Mouse (Mus musculus): ENCODE results near the gene Dctpp1. TPM values are rescaled to one million over a fixed set of nuclear protein-coding genes. Genes with fewer than 3 reads are reported as not detected.
A peak's percentile ranks its signal among the peaks of the same experiment; 100 is the strongest.

The Dctpp1 gene
- polyA plus RNA-seq, 1 experiment from 2014 or later: 193 TPM

- peak within 1 kb of the TSS; percentile 86 for H3K4me3 ChIP-seq (ENCODE audit: low read depth, low read length)
- 2% methylated on average over 39 of the region's 39 CpGs for WGBS
- H3K4me2 ChIP-seq (replicated peaks; ENCODE audit: low read depth, low read length): peak within 1 kb of the TSS; percentile 96
- H3K36me3 ChIP-seq (ENCODE audit: control insufficient read depth, insufficient read depth, low read length): no peaks in the 10 kb centered on the region
- ATAC-seq (ENCODE audit: low FRiP score) (peak; percentile 85), DNase-seq (ENCODE audit: low spot score) (peak; percentile 95)
- no peaks in the 10 kb centered on the region for H3K27me3 ChIP-seq (ENCODE audit: control insufficient read depth, insufficient read depth, low read length)
- peak within 1 kb of the TSS; percentile 69; the same call in 1 of the 2 replicates for H3K27ac ChIP-seq (ENCODE audit: low read depth, low read length)
- peak within 1 kb of the TSS; percentile 93 for H3K9ac ChIP-seq (ENCODE audit: low read depth, low read length)
- no peaks in the 10 kb centered on the region for H3K4me1 ChIP-seq (replicated peaks; ENCODE audit: control insufficient read depth, insufficient read depth, low read length)
- H3K9me3 ChIP-seq (ENCODE audit: control insufficient read depth, low read length): no peaks in the 10 kb centered on the region
These were observed 13.6 kb upstream of the Dctpp1 start, which contains the start of gene Sephs2 for GRCm38 (mm10) chr7:127273925-127274789. Gene Sephs2 (minus strand): TSS chr7:127274055.

- H3K4me1 ChIP-seq (replicated peaks; ENCODE audit: control insufficient read depth, insufficient read depth, low read length): no peaks in the 10 kb centered on the region
- 17% methylated on average over 50 of the region's 50 CpGs for WGBS
- no peaks in the 10 kb centered on the region for H3K9me3 ChIP-seq (ENCODE audit: control insufficient read depth, low read length)
- peak overlapping the region; percentile 96 for H3K4me2 ChIP-seq (replicated peaks; ENCODE audit: low read depth, low read length)
- ATAC-seq (ENCODE audit: low FRiP score) (peak; percentile 79), DNase-seq (ENCODE audit: low spot score) (no peak)
- no peaks in the 10 kb centered on the region for H3K36me3 ChIP-seq (ENCODE audit: control insufficient read depth, insufficient read depth, low read length)
- no peaks in the 10 kb centered on the region for H3K27me3 ChIP-seq (ENCODE audit: control insufficient read depth, insufficient read depth, low read length)
- H3K4me3 ChIP-seq (ENCODE audit: low read depth, low read length): peak overlapping the region; percentile 86
- H3K27ac ChIP-seq (ENCODE audit: low read depth, low read length): peak overlapping the region; percentile 69; the same call in 1 of the 2 replicates
- peak overlapping the region; percentile 93 for H3K9ac ChIP-seq (ENCODE audit: low read depth, low read length)
These were observed 12.8 kb upstream of the Dctpp1 start for GRCm38 (mm10) chr7:127273118-127273923.

- Histone ChIP-seq H3K4me2 (replicated peaks; ENCODE audit: low read depth, low read length) (peak overlapping the region; percentile 96; the same call in 1 of the 2 replicates), H3K9ac (ENCODE audit: low read depth, low read length) (no peak overlapping the region), H3K27me3 (ENCODE audit: control insufficient read depth, insufficient read depth, low read length) (no peaks in the 10 kb centered on the region)
These were observed 12.1 kb upstream of the Dctpp1 start for GRCm38 (mm10) chr7:127272566-127272965.

GRCm38 (mm10) chr7:127271093-127271492, 10.6 kb upstream of the Dctpp1 start:
- no peak overlapping the region for H3K27ac ChIP-seq (ENCODE audit: low read depth, low read length)
- H3K4me1 ChIP-seq (replicated peaks; ENCODE audit: control insufficient read depth, insufficient read depth, low read length): no peaks in the 10 kb centered on the region
- no peak overlapping the region for H3K4me3 ChIP-seq (ENCODE audit: low read depth, low read length)
- no peak overlapping the region for H3K9ac ChIP-seq (ENCODE audit: low read depth, low read length)
- H3K9me3 ChIP-seq (ENCODE audit: control insufficient read depth, low read length): no peaks in the 10 kb centered on the region
- 94% methylated on average over 4 of the region's 4 CpGs for WGBS
- ATAC-seq (ENCODE audit: low FRiP score): no peak
- H3K4me2 ChIP-seq (replicated peaks; ENCODE audit: low read depth, low read length): no peak overlapping the region
- DNase-seq (ENCODE audit: low spot score): no peak
- H3K36me3 ChIP-seq (ENCODE audit: control insufficient read depth, insufficient read depth, low read length): no peaks in the 10 kb centered on the region
- H3K27me3 ChIP-seq (ENCODE audit: control insufficient read depth, insufficient read depth, low read length): no peaks in the 10 kb centered on the region

More at GRCm38 (mm10) chr7:127272566-127272965, 12.1 kb upstream of the Dctpp1 start:
- H3K36me3 ChIP-seq (ENCODE audit: control insufficient read depth, insufficient read depth, low read length): no peaks in the 10 kb centered on the region
- WGBS: 94% methylated on average over 15 of the region's 15 CpGs
- H3K4me3 ChIP-seq (ENCODE audit: low read depth, low read length): peak overlapping the region; percentile 86; the same call in 1 of the 2 replicates
- no peaks in the 10 kb centered on the region for H3K4me1 ChIP-seq (replicated peaks; ENCODE audit: control insufficient read depth, insufficient read depth, low read length)
- H3K27ac ChIP-seq (ENCODE audit: low read depth, low read length): no peak overlapping the region
- ATAC-seq (ENCODE audit: low FRiP score) (no peak), DNase-seq (ENCODE audit: low spot score) (no peak)
- no peaks in the 10 kb centered on the region for H3K9me3 ChIP-seq (ENCODE audit: control insufficient read depth, low read length)

- Histone ChIP-seq H3K36me3 (ENCODE audit: control insufficient read depth, insufficient read depth, low read length) (no peaks in the 10 kb centered on the region), H3K9me3 (ENCODE audit: control insufficient read depth, low read length) (no peaks in the 10 kb centered on the region), H3K4me1 (replicated peaks; ENCODE audit: control insufficient read depth, insufficient read depth, low read length) (no peaks in the 10 kb centered on the region), H3K4me2 (replicated peaks; ENCODE audit: low read depth, low read length) (no peak overlapping the region), H3K27ac (ENCODE audit: low read depth, low read length) (no peak overlapping the region), H3K27me3 (ENCODE audit: control insufficient read depth, insufficient read depth, low read length) (no peaks in the 10 kb centered on the region), H3K4me3 (ENCODE audit: low read depth, low read length) (no peak overlapping the region), H3K9ac (ENCODE audit: low read depth, low read length) (no peak overlapping the region)
- ATAC-seq (ENCODE audit: low FRiP score) (no peak), DNase-seq (ENCODE audit: low spot score) (no peak)
- 90% methylated on average over 5 of the region's 5 CpGs for WGBS
These were observed 10.2 kb upstream of the Dctpp1 start for GRCm38 (mm10) chr7:127270666-127271065.

GRCm38 (mm10) chr7:127270256-127270655, 9.7 kb upstream of the Dctpp1 start:
- Histone ChIP-seq H3K4me3 (ENCODE audit: low read depth, low read length) (no peak overlapping the region), H3K9ac (ENCODE audit: low read depth, low read length) (no peak overlapping the region), H3K27ac (ENCODE audit: low read depth, low read length) (no peak overlapping the region), H3K27me3 (ENCODE audit: control insufficient read depth, insufficient read depth, low read length) (no peaks in the 10 kb centered on the region), H3K4me2 (replicated peaks; ENCODE audit: low read depth, low read length) (no peak overlapping the region), H3K4me1 (replicated peaks; ENCODE audit: control insufficient read depth, insufficient read depth, low read length) (no peaks in the 10 kb centered on the region), H3K9me3 (ENCODE audit: control insufficient read depth, low read length) (no peaks in the 10 kb centered on the region), H3K36me3 (ENCODE audit: control insufficient read depth, insufficient read depth, low read length) (no peaks in the 10 kb centered on the region)
- no peak for DNase-seq (ENCODE audit: low spot score)
- no peak for ATAC-seq (ENCODE audit: low FRiP score)
- WGBS: 93% methylated on average over 2 of the region's 2 CpGs

- no peaks in the 10 kb centered on the region for H3K9me3 ChIP-seq (ENCODE audit: control insufficient read depth, low read length)
- ATAC-seq (ENCODE audit: low FRiP score): no peak
- no peaks in the 10 kb centered on the region for H3K36me3 ChIP-seq (ENCODE audit: control insufficient read depth, insufficient read depth, low read length)
- H3K27me3 ChIP-seq (ENCODE audit: control insufficient read depth, insufficient read depth, low read length): no peaks in the 10 kb centered on the region
- no peak overlapping the region for H3K9ac ChIP-seq (ENCODE audit: low read depth, low read length)
- DNase-seq (ENCODE audit: low spot score): no peak
- no peak overlapping the region for H3K4me3 ChIP-seq (ENCODE audit: low read depth, low read length)
- H3K4me1 ChIP-seq (replicated peaks; ENCODE audit: control insufficient read depth, insufficient read depth, low read length): 0 out of 2 replicates have a peak, but pooled peaks cover 2% of the 10 kb centered on the region
- H3K27ac ChIP-seq (ENCODE audit: low read depth, low read length): no peak overlapping the region
- H3K4me2 ChIP-seq (replicated peaks; ENCODE audit: low read depth, low read length): no peak overlapping the region
- WGBS: 97% methylated on average over 3 of the region's 3 CpGs
These were observed 3.0 kb upstream of the Dctpp1 start for GRCm38 (mm10) chr7:127263526-127263925.

GRCm38 (mm10) chr7:127262218-127262961, 1.9 kb upstream of the Dctpp1 start:
- DNase-seq (ENCODE audit: low spot score) (no peak), ATAC-seq (ENCODE audit: low FRiP score) (no peak)
- H3K27ac ChIP-seq (ENCODE audit: low read depth, low read length): no peak overlapping the region
- no peaks in the 10 kb centered on the region for H3K36me3 ChIP-seq (ENCODE audit: control insufficient read depth, insufficient read depth, low read length)
- no peak overlapping the region for H3K4me2 ChIP-seq (replicated peaks; ENCODE audit: low read depth, low read length)
- no peak overlapping the region for H3K4me3 ChIP-seq (ENCODE audit: low read depth, low read length)
- WGBS: 86% methylated on average over 10 of the region's 10 CpGs
- H3K4me1 ChIP-seq (replicated peaks; ENCODE audit: control insufficient read depth, insufficient read depth, low read length): 0 out of 2 replicates have a peak, but pooled peaks cover 2% of the 10 kb centered on the region
- no peaks in the 10 kb centered on the region for H3K27me3 ChIP-seq (ENCODE audit: control insufficient read depth, insufficient read depth, low read length)
- H3K9me3 ChIP-seq (ENCODE audit: control insufficient read depth, low read length): no peaks in the 10 kb centered on the region
- H3K9ac ChIP-seq (ENCODE audit: low read depth, low read length): no peak overlapping the region
